ENCODE assay signal across 22 mouse cellular contexts in genomic region chr14:34839898-34840297, GRCm38 (mm10). TPM values are rescaled to one million over a fixed set of nuclear protein-coding genes. Genes with fewer than 3 reads are reported as not detected.
A peak's percentile ranks its signal among the peaks of the same experiment; 100 is the strongest.
DNase-seq lines count a peak whose midpoint lies in the region; ATAC-seq and TF ChIP-seq lines count a peak whose summit lies in the region.
"Had no signal": no experiment of that assay in that cellular context is flagged by ENCODE, and none has a peak within 500 bp of the region (broad histone marks: within the 10 kb centered on the region; RNA-seq: fewer than 3 reads in every experiment).

No protein-coding gene starts in this region.

- TF ChIP-seq CTCF in layer of hippocampus, adult 2 months (conservative IDR thresholded peaks at IDR 0.05): no peak

- no peak for ATAC-seq in erythroblast, adult 5-6 weeks (replicated peaks; ENCODE audit: low FRiP score, poor library complexity, severe bottlenecking)
- no peak for ATAC-seq in forebrain, embryonic 14.5 days
- ATAC-seq: activated CD4-positive, CD25-positive, alpha-beta regulatory T cell, adult 4 months; forebrain, embryonic 16.5 days had no signal

- H3K9ac ChIP-seq in forebrain, embryonic 14.5 days (ENCODE audit: low read length): no peak overlapping the region
- H3K9ac ChIP-seq: hindbrain, embryonic 12.5 days; hindbrain, embryonic 15.5 days had no signal

- no peaks in the 10 kb centered on the region for H3K36me3 ChIP-seq in forebrain, embryonic 14.5 days (ENCODE audit: control insufficient read depth, insufficient read depth, low read length)
- H3K36me3 ChIP-seq: hindbrain, embryonic 12.5 days; hindbrain, embryonic 15.5 days had no signal

- H3K27ac ChIP-seq in layer of hippocampus, adult 2 months: no peak overlapping the region
- no peak overlapping the region for H3K27ac ChIP-seq in forebrain, embryonic 14.5 days (ENCODE audit: low read depth, low read length)
- H3K27ac ChIP-seq: gastrocnemius, adult 2 months; hindbrain, embryonic 12.5 days; hindbrain, embryonic 15.5 days had no signal

- no peaks in the 10 kb centered on the region for H3K9me3 ChIP-seq in forebrain, embryonic 14.5 days (replicated peaks; ENCODE audit: control insufficient read depth, low read length)
- H3K9me3 ChIP-seq: hindbrain, embryonic 12.5 days; hindbrain, embryonic 15.5 days had no signal

- peak; percentile 66 for DNase-seq in layer of hippocampus, adult 11-12 months (ENCODE audit: low spot score)
- DNase-seq in layer of hippocampus, adult 9-10 months (ENCODE audit: low spot score): no peak
- peak; percentile 42 to 69 for DNase-seq in layer of hippocampus, adult 2 months (ENCODE audit: low spot score in 2 of 2)
- DNase-seq in layer of hippocampus, postnatal 10 days (ENCODE audit: low spot score in 2 of 2): peak; percentile 57 to 69
- no peak for DNase-seq in forebrain, embryonic 14.5 days (ENCODE audit: low spot score)
- no peak for DNase-seq in liver
- DNase-seq: adrenal gland, adult 8-10 months; adrenal gland, postnatal 25 days; cerebellum, adult 11 months; cerebellum, adult 2 months; cerebellum, adult 9-11 months; gastrocnemius, adult 2 months; gastrocnemius, postnatal 14 days; heart, adult 11 months had no signal

- H3K4me1 ChIP-seq in forebrain, embryonic 14.5 days (ENCODE audit: control insufficient read depth, insufficient read depth, low read length): no peaks in the 10 kb centered on the region
- H3K4me1 ChIP-seq: hindbrain, embryonic 15.5 days had no signal

- no peak overlapping the region for H3K4me3 ChIP-seq in layer of hippocampus, adult 2 months
- H3K4me3 ChIP-seq in forebrain, embryonic 14.5 days (ENCODE audit: low read depth, low read length): no peak overlapping the region
- H3K4me3 ChIP-seq: gastrocnemius, adult 2 months; hindbrain, embryonic 12.5 days; hindbrain, embryonic 15.5 days had no signal

- no peak overlapping the region for H3K4me2 ChIP-seq in forebrain, embryonic 14.5 days (ENCODE audit: low read length)
- H3K4me2 ChIP-seq: heart, embryonic 11.5 days; hindbrain, embryonic 12.5 days; hindbrain, embryonic 15.5 days had no signal

- 84% methylated on average over 4 of the region's 4 CpGs for WGBS in forebrain, embryonic 14.5 days

- no peaks in the 10 kb centered on the region for H3K27me3 ChIP-seq in forebrain, embryonic 14.5 days (replicated peaks; ENCODE audit: control insufficient read depth, insufficient read depth, low read length)
- H3K27me3 ChIP-seq: hindbrain, embryonic 12.5 days; hindbrain, embryonic 15.5 days had no signal

RNA-seq across cellular contexts. Expression of gene Grid1, which starts 20.0 kb away (rescaled TPM):
- 10 to 100 TPM; 55.1 to 57.2 TPM for total RNA-seq in layer of hippocampus, adult 2 months (2021)
- total RNA-seq in layer of hippocampus, postnatal 10 days (2021): 10 to 100 TPM; 48.4 to 51.1 TPM
- total RNA-seq in erythroblast, adult 5-6 weeks (2015; ENCODE audit: low replicate concordance): not detected in 2 replicates
- total RNA-seq in erythroblast, adult 5-6 weeks (2017; ENCODE audit: low replicate concordance): 0.34 TPM in 1 of 2 replicates, not detected in the other
- polyA plus RNA-seq in forebrain, embryonic 14.5 days (2014; fragmentation: Nextera tagmentation; extraction: Ambion mirVana): 1.1 and 1.9 TPM in 2 replicates
- total RNA-seq: gastrocnemius, adult 2 months; heart, postnatal 25 days; hematopoietic stem cell, adult 5-6 weeks had no signal
- polyA plus RNA-seq: activated CD4-positive, CD25-positive, alpha-beta regulatory T cell, adult 4 months had no signal

Comparison
In these comparisons a context has a peak if more than half of its experiments do, and no peak if none do; other contexts are left out.
1. DNase-seq: peak in layer of hippocampus, adult 11-12 months (single experiment), layer of hippocampus, adult 2 months (2 of 2) and layer of hippocampus, postnatal 10 days (2 of 2); none in layer of hippocampus, adult 9-10 months (single experiment), forebrain, embryonic 14.5 days (single experiment) and liver (single experiment).
2. RNA of gene Grid1, which starts 20.0 kb away (total RNA-seq): 55.1 to 57.2 TPM in layer of hippocampus, adult 2 months and 48.4 to 51.1 TPM in layer of hippocampus, postnatal 10 days; 0.34 TPM in erythroblast, adult 5-6 weeks; every median in the first group is over 10 times any median in the second.